Mouse (Mus musculus): ENCODE results near the gene Rassf5. TPM values are rescaled to one million over a fixed set of nuclear protein-coding genes. Genes with fewer than 3 reads are reported as not detected.

Gene Rassf5
- polyA plus RNA-seq, 1 experiment = not detected

DNA sequence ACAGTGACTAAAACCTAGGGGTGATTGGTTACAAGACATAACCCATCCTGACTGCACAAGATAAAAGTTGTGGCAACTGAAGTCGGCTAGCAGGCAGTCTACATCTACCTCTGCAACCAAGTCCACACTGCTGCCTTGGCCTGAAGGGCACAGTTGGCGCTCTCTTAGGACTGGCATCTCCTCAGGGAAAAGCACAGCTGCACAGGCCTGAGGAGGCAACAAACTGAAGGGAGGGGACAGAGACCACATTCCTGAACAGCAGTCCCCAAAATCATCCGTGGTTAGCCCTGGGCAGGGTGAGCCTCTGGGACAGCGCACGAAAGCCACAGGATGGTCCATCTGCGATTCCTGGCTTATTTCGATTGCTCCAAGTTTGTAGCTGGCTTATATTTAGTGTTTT, 49.4 kb downstream of the Rassf5 start:
- Histone ChIP-seq H3K27me3 (ENCODE audit: control insufficient read depth) (no peaks in the 10 kb centered on the region; the same call in 1 of the 2 replicates), H3K36me3 (ENCODE audit: control insufficient read depth) (no peaks in the 10 kb centered on the region), H3K4me1 (ENCODE audit: control insufficient read depth) (peaks cover 4% of the 10 kb centered on the region), H3K9me3 (ENCODE audit: control insufficient read depth, low read length) (no peaks in the 10 kb centered on the region), H3K4me3 (replicated peaks) (no peak overlapping the region)
- TF ChIP-seq GATA1 (IDR thresholded peaks at IDR 0.05; ENCODE audit: low read length) (no peak), TAL1 (IDR thresholded peaks at IDR 0.05; ENCODE audit: low read length) (no peak)

DNA sequence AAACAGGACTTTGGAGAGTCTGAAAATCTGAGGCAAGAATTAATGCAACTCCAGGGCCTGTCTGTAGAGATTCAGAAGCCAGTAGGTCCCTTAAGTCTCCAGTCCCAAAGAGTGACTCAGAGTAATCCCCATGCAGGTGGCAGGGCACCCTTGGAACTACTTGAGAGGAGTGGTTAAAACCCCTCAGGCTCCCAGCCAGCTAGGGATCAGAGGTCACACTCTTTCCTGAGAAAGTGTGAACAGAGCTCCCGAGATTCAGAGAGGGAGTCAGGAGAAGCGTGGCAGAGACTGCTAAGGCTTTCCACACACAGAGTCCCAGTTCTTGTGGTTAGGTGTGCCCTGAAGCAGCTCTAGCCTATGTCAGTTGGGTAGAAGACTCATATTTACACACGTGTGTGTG, 51.3 kb downstream of the Rassf5 start:
- Histone ChIP-seq H3K27me3 (ENCODE audit: control insufficient read depth) (no peaks in the 10 kb centered on the region), H3K36me3 (ENCODE audit: control insufficient read depth) (no peaks in the 10 kb centered on the region), H3K9me3 (ENCODE audit: control insufficient read depth, low read length) (no peaks in the 10 kb centered on the region), H3K4me1 (ENCODE audit: control insufficient read depth) (no peaks in the 10 kb centered on the region), H3K4me3 (replicated peaks) (no peak overlapping the region)
- no peak for TF ChIP-seq GATA1 (IDR thresholded peaks at IDR 0.05; ENCODE audit: low read length)
- no peak for TF ChIP-seq TAL1 (IDR thresholded peaks at IDR 0.05; ENCODE audit: low read length)

DNA sequence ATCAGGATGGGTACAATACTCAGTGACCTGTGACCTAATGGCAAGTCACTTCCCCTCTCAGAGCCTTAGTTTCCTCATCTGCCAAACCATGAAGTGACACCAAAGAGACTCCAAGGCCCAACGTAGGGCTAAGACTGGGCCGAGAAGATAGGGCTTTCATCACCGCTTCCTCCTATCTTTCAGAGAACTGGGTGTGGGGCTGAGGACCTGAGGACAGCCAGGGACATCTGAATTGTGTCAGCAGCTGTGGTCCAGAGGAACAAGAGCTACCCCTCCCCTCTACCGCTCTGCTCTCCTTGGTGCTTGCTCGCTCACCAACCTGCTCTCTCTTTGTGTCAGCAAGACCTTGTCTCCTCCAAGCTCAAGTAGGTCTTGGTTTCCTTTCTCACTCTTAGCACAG, 56.4 kb downstream of the Rassf5 start:
- Histone ChIP-seq H3K36me3 (ENCODE audit: control insufficient read depth) (no peaks in the 10 kb centered on the region), H3K4me3 (replicated peaks) (no peak overlapping the region), H3K27me3 (ENCODE audit: control insufficient read depth) (no peaks in the 10 kb centered on the region), H3K4me1 (ENCODE audit: control insufficient read depth) (peaks cover 2% of the 10 kb centered on the region; the same call in 1 of the 2 replicates), H3K9me3 (ENCODE audit: control insufficient read depth, low read length) (no peaks in the 10 kb centered on the region)
- no peak for TF ChIP-seq GATA1 (IDR thresholded peaks at IDR 0.05; ENCODE audit: low read length)
- no peak for TF ChIP-seq TAL1 (IDR thresholded peaks at IDR 0.05; ENCODE audit: low read length)

DNA sequence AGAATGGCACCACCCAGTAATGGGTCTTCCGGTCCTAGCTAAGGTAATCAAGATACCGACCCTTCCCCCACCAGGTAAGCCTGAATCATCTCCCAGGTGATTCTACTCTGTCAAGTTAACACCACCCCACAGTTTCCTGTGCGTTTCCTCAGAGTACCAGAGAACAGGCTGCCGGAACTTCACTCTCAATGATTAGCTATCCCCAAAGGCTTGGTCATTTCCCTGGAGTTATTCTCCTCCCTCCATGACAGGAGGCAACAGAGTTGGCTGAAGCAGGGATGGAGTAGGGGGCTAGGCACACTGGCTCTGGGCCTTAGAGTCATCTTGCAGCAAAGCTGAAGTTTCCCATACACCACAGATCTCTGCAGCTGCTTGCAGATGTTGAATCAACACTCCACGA, 57.2 kb downstream of the Rassf5 start:
- Histone ChIP-seq H3K9me3 (ENCODE audit: control insufficient read depth, low read length) (no peaks in the 10 kb centered on the region), H3K36me3 (ENCODE audit: control insufficient read depth) (no peaks in the 10 kb centered on the region), H3K27me3 (ENCODE audit: control insufficient read depth) (no peaks in the 10 kb centered on the region), H3K4me3 (replicated peaks) (no peak overlapping the region), H3K4me1 (ENCODE audit: control insufficient read depth) (peaks cover 2% of the 10 kb centered on the region; the same call in 1 of the 2 replicates)
- TF ChIP-seq TAL1 (IDR thresholded peaks at IDR 0.05; ENCODE audit: low read length) (no peak), GATA1 (IDR thresholded peaks at IDR 0.05; ENCODE audit: low read length) (no peak)

DNA sequence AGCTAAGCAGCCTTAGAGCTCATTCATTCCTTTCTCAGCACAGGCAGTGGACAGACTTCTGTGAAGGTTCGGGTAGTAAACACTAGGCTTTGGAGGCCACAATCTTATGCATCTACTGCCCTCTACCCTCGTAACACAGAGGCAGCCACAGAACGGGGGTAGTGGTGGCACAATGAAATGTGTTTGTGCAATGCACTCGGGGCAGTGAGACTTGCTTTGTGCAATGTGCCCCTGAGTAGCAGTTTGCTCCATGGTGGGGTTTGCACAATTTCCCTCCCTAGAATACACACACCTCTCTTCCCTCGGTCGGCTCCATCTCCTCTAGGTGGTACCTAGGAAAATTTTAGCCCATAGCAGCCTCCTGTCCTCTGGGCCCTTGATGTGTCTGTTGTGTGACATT, 58.1 kb downstream of the Rassf5 start:
- Histone ChIP-seq H3K36me3 (ENCODE audit: control insufficient read depth) (no peaks in the 10 kb centered on the region), H3K4me3 (replicated peaks) (no peak overlapping the region), H3K4me1 (ENCODE audit: control insufficient read depth) (peaks cover 2% of the 10 kb centered on the region; the same call in 1 of the 2 replicates), H3K27me3 (ENCODE audit: control insufficient read depth) (no peaks in the 10 kb centered on the region), H3K9me3 (ENCODE audit: control insufficient read depth, low read length) (no peaks in the 10 kb centered on the region)
- no peak for TF ChIP-seq GATA1 (IDR thresholded peaks at IDR 0.05; ENCODE audit: low read length)
- TF ChIP-seq TAL1 (IDR thresholded peaks at IDR 0.05; ENCODE audit: low read length) = no peak

DNA sequence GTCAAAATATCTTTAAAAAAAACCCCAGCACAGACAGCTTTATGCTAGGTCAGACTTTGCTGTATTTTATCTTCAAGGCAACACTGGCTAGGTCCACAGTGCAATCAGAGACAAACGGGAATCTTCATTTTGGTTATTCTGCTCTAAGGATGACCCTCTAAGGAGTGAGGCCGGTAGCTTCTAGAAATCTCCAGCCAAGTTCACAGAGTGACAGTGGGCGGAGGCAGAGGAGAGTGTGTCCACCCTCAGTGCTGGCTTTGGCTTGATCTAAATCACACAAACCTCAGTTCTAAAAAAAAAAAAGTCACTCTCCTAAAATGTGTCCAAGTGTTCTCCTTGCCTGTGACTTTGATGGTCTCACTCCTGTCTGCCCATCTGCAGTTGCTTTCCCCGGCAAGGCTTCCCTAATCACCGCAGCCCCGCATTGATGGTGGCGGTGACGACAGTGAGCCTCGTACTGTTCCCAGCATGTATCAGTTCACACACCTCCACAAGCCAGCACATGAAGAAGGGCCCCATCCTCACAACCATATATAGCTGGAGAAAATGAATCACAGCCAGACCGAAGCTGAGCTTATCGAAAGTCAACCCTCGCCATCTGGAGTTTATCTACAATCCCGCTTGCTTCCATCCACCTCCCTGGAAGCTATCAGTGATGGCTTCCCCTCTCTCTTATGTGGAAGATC, 59.1 kb downstream of the Rassf5 start:
- 0 out of 2 replicates have a peak, but pooled peaks cover 1% of the 10 kb centered on the region for H3K36me3 ChIP-seq (ENCODE audit: control insufficient read depth)
- no peaks in the 10 kb centered on the region for H3K9me3 ChIP-seq (ENCODE audit: control insufficient read depth, low read length)
- no peaks in the 10 kb centered on the region for H3K27me3 ChIP-seq (ENCODE audit: control insufficient read depth)
- H3K4me1 ChIP-seq (ENCODE audit: control insufficient read depth) = peaks cover 2% of the 10 kb centered on the region
- no peak overlapping the region for H3K4me3 ChIP-seq (replicated peaks)
- no peak for TF ChIP-seq GATA1 (IDR thresholded peaks at IDR 0.05; ENCODE audit: low read length)
- no peak for TF ChIP-seq TAL1 (IDR thresholded peaks at IDR 0.05; ENCODE audit: low read length)

DNA sequence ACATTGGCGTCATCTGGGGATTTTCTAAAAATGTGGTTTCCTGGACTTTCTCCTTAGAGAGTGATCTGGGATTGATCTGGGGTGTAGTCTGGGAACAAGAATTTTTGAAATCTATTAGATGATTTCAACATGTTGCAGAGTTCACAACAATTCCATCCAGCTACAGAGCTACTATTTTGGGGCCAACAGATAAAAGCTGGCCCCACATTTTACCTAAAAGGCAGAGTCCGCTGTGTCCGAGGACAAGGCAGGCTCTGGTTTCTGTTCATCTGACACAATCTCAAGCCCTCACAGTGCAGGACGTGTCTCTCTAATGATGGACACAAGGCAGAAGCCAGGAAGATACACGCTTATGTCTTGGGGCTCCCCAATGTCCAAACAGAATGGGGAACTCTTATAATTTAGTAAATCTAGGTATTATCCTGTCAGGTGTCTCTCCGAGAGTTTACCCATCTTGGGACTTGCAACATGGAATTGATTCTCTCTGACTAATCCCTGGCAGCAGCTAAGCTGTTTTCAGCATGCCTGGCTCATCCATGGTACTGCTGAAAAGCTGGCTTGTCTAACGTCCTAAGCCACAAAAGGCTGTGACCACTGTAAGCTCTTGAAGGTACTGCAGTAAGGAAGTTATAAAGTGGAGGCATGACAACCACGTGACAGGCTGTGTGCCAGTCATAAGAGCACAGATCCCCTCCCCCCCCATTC, 60.0 kb downstream of the Rassf5 start:
- peaks cover 8% of the 10 kb centered on the region for H3K36me3 ChIP-seq (ENCODE audit: control insufficient read depth)
- peaks cover 2% of the 10 kb centered on the region for H3K4me1 ChIP-seq (ENCODE audit: control insufficient read depth)
- H3K27me3 ChIP-seq (ENCODE audit: control insufficient read depth) = no peaks in the 10 kb centered on the region
- H3K9me3 ChIP-seq (ENCODE audit: control insufficient read depth, low read length) = no peaks in the 10 kb centered on the region
- TF ChIP-seq GATA1 (IDR thresholded peaks at IDR 0.05; ENCODE audit: low read length) = no peak
- TF ChIP-seq TAL1 (IDR thresholded peaks at IDR 0.05; ENCODE audit: low read length) = no peak
- no peak overlapping the region for H3K4me3 ChIP-seq (replicated peaks)

DNA sequence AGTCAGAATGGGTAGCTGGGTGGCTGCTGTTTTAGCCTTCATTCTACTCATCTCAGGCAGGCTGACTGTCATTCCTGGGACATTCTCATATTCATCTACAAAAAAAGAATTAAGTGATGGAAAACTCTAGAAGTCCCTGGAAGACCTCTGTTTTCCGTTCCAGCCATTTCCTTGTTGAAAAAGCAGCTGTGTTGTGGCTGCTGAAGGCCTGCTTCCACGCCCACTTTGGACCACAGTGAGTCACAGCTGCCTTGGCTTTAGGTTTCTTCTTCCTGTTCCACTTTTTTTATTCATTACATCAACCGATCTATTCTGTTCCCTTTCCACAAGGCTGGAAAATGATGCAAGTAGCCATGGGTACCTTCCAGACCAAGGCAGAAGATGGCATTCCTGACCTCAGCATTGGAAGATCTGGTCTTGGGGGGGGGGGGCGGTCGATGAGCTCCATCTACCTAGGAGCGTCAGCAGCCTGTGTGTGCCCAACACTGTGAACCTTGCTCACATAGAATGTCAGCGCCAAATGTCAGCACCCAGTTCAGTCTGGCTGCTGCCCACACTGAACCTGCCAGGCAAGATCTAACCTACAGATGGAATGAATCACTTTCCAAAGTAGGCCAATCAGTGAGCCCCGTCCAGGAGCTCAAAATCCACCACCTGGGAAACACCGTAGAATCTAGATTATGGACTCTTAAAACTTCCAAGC, 60.7 kb downstream of the Rassf5 start:
- no peak for TF ChIP-seq TAL1 (IDR thresholded peaks at IDR 0.05; ENCODE audit: low read length)
- Histone ChIP-seq H3K36me3 (ENCODE audit: control insufficient read depth) (peaks cover 13% of the 10 kb centered on the region), H3K27me3 (ENCODE audit: control insufficient read depth) (no peaks in the 10 kb centered on the region), H3K4me1 (ENCODE audit: control insufficient read depth) (peaks cover 2% of the 10 kb centered on the region), H3K9me3 (ENCODE audit: control insufficient read depth, low read length) (no peaks in the 10 kb centered on the region), H3K4me3 (replicated peaks) (no peak overlapping the region)

DNA sequence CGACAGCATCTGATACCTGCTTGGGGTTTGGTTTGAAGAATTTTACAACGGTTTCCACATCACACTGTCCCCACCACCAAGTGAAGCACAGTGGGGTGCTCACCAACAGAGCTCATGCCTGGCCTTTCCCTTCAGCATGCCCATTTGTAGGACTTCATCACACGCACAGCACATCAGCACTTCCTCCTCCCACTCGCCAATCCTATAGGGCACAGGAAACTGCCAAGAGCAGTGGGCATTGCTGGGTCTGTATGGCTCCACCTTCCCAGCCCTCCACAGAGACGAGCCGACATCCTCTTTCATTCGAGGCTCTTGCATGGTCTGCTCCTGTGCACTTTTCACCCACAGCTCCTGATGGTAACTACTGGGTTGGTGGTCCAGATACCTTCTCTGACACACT, 61.9 kb downstream of the Rassf5 start:
- peaks cover 22% of the 10 kb centered on the region for H3K36me3 ChIP-seq (ENCODE audit: control insufficient read depth)
- no peaks in the 10 kb centered on the region for H3K9me3 ChIP-seq (ENCODE audit: control insufficient read depth, low read length)
- no peak for TF ChIP-seq GATA1 (IDR thresholded peaks at IDR 0.05; ENCODE audit: low read length)
- no peak for TF ChIP-seq TAL1 (IDR thresholded peaks at IDR 0.05; ENCODE audit: low read length)
- no peaks in the 10 kb centered on the region; the same call in none of the 2 replicates for H3K4me1 ChIP-seq (ENCODE audit: control insufficient read depth)
- H3K27me3 ChIP-seq (ENCODE audit: control insufficient read depth) = no peaks in the 10 kb centered on the region
- H3K4me3 ChIP-seq (replicated peaks) = no peak overlapping the region
